Mouse (Mus musculus) hindbrain, embryonic 14.5 days (tissue): ENCODE results near the gene Gmeb1. TPM values are rescaled to one million over a fixed set of nuclear protein-coding genes. Genes with fewer than 3 reads are reported as not detected.

Source experiments
- ATAC-seq: fragments of 200-750 bp; cut with Nextera tagmentation; 2 replicates; pipeline ENCODE4 v1.8.0; 2017; ENCODE audit warnings: moderate number of reproducible peaks, mild to moderate bottlenecking, moderate TSS enrichment, moderate library complexity; ENCODE audit not compliant: low FRiP score
- DNase-seq: peaks from one replicate; pipeline ENCODE4 v3.0.0-alpha.2; 2015; ENCODE audit warnings: low spot score
- H3K27ac ChIP-seq: fragments of 300-500 bp; sonication (generic); 2 replicates; pipeline ENCODE4 v1.5.1; 2014; ENCODE audit warnings: mild to moderate bottlenecking, moderate library complexity
- H3K27me3 ChIP-seq: fragments of 300-500 bp; sonication (generic); 2 replicates; pipeline ENCODE4 v1.6.1; 2014; ENCODE audit warnings: mild to moderate bottlenecking, low read length, mixed read lengths; ENCODE audit not compliant: control insufficient read depth, insufficient read depth
- H3K36me3 ChIP-seq: fragments of 300-500 bp; sonication (generic); replicated peaks from 2 replicates; pipeline ENCODE4 v1.6.1; 2014; ENCODE audit not compliant: control insufficient read depth, insufficient read depth
- H3K4me1 ChIP-seq: fragments of 300-500 bp; sonication (generic); replicated peaks from 2 replicates; pipeline ENCODE4 v1.6.1; 2014; ENCODE audit warnings: antibody characterized with exemption, low read length, mixed read lengths; ENCODE audit not compliant: control insufficient read depth, insufficient read depth
- H3K4me2 ChIP-seq: fragments of 300-500 bp; sonication (generic); replicated peaks from 2 replicates; pipeline ENCODE4 v1.6.1; 2014; ENCODE audit warnings: mild to moderate bottlenecking, moderate library complexity
- H3K4me3 ChIP-seq: fragments of 300-500 bp; sonication (generic); replicated peaks from 2 replicates; pipeline ENCODE4 v1.5.1; 2014; ENCODE audit warnings: mild to moderate bottlenecking, low read length
- H3K9ac ChIP-seq: fragments of 300-500 bp; sonication (generic); 2 replicates; pipeline ENCODE4 v1.6.1; 2014
- H3K9me3 ChIP-seq: fragments of 300-500 bp; sonication (generic); 2 replicates; pipeline ENCODE4 v1.6.1; 2016; ENCODE audit warnings: low read length; ENCODE audit not compliant: control insufficient read depth
- WGBS: fragments of 180-500 bp; shearing (Covaris S2); extraction: QIAGEN DNeasy Blood & Tissue Kit; methylation state at CpG from one replicate; pipeline ENCODE4 v1.1.7; 2014; 5-methylcytosine and 5-hydroxymethylcytosine counted together
- polyA plus RNA-seq: library from polyadenylated mRNA; unstranded; fragments of >200 nt; fragmentation: Nextera tagmentation; extraction: Ambion mirVana; gene quantifications from 2 replicates; pipeline ENCODE4 v1.2.1, GENCODE M21; 2014

The Gmeb1 gene
- polyA plus RNA-seq, 1 experiment from 2014 or later = 36.7 TPM

GRCm38 (mm10) chr4:132301965-132302938 lies 40.9 kb upstream of the Gmeb1 start:
- WGBS = 69% methylated on average over 16 of the region's 16 CpGs
- no peak overlapping the region for H3K27ac ChIP-seq
- no peaks in the 10 kb centered on the region for H3K27me3 ChIP-seq
- ATAC-seq (no peak), DNase-seq (no peak)
- H3K4me2 ChIP-seq = peak overlapping the region; percentile 63
- no peaks in the 10 kb centered on the region for H3K9me3 ChIP-seq
- H3K4me1 ChIP-seq = peaks cover 7% of the 10 kb centered on the region; the same call in 1 of the 2 replicates
- H3K9ac ChIP-seq = peak overlapping the region; percentile 64
- peak overlapping the region; percentile 40 for H3K4me3 ChIP-seq
- no peaks in the 10 kb centered on the region for H3K36me3 ChIP-seq

- Histone ChIP-seq H3K27ac (no peak overlapping the region), H3K9ac (no peak overlapping the region), H3K9me3 (no peaks in the 10 kb centered on the region), H3K27me3 (no peaks in the 10 kb centered on the region), H3K4me3 (no peak overlapping the region), H3K36me3 (no peaks in the 10 kb centered on the region), H3K4me2 (no peak overlapping the region), H3K4me1 (peaks cover 7% of the 10 kb centered on the region; the same call in 1 of the 2 replicates)
- WGBS = 94% methylated on average over 6 of the region's 6 CpGs
- DNase-seq (no peak), ATAC-seq (no peak)
These were observed 40.1 kb upstream of the Gmeb1 start for GRCm38 (mm10) chr4:132301486-132301885.

DNA sequence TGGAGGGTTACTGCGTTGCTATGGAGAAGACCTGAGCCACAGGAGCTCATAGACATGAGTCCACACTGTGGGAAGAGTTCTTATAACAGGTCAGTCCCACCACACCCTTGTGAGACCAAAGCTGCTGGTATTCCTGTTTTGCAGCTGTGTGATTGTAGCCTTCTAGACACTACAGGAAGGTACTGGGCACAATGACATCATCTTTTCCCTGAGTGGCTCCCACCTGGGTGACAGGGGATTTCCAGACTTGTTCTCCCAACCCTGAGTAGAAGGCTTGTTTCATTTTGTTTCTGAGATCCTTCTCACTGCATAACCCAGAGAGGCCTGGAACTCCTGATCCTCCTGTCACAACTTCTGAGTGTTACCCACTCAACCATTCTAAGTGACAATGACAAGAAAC lies 38.4 kb upstream of the Gmeb1 start:
- Histone ChIP-seq H3K27ac (no peak overlapping the region), H3K9me3 (no peaks in the 10 kb centered on the region), H3K36me3 (no peaks in the 10 kb centered on the region), H3K27me3 (no peaks in the 10 kb centered on the region), H3K9ac (no peak overlapping the region), H3K4me3 (no peak overlapping the region), H3K4me2 (no peak overlapping the region), H3K4me1 (peaks cover 7% of the 10 kb centered on the region; the same call in 1 of the 2 replicates)
- ATAC-seq = no peak
- WGBS = 97% methylated on average over 1 of the region's 1 CpGs
- no peak for DNase-seq

- 49% methylated on average over 8 of the region's 8 CpGs for WGBS
- H3K27me3 ChIP-seq = no peaks in the 10 kb centered on the region
These were observed 34.4 kb upstream of the Gmeb1 start for GRCm38 (mm10) chr4:132295696-132296390.

GRCm38 (mm10) chr4:132293682-132294240 lies 32.4 kb upstream of the Gmeb1 start:
- H3K36me3 ChIP-seq = peaks cover 38% of the 10 kb centered on the region

More at GRCm38 (mm10) chr4:132295696-132296390, 34.4 kb upstream of the Gmeb1 start:
- peaks cover 26% of the 10 kb centered on the region for H3K36me3 ChIP-seq
- no peaks in the 10 kb centered on the region for H3K4me1 ChIP-seq
- H3K4me3 ChIP-seq = no peak overlapping the region
- 0 out of 2 replicates have a peak, but pooled peaks cover 4% of the 10 kb centered on the region for H3K9me3 ChIP-seq
- ATAC-seq (no peak), DNase-seq (no peak)
- H3K9ac ChIP-seq = no peak overlapping the region
- H3K4me2 ChIP-seq = no peak overlapping the region
- H3K27ac ChIP-seq = no peak overlapping the region

DNA sequence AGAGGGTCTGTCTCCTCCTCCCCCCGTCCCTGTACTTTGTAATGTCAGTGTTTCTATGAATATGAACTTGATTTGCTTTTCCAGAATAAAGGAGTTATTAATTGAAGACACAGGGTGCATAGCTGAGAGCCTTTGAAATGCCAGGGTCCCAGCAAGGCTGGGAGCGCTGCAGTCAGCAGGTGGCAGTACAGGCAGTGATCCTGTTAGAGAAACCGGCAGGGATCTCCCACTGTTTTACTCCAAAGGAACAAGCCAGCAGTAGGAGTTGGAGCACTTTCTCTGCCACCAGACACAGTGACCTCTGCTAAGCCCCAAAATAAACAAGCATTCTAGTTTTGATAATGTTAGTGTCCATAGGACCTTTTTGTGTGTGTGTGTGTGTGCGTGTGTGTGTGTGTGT lies 31.6 kb upstream of the Gmeb1 start:
- peak; percentile 52 for DNase-seq
- H3K4me2 ChIP-seq = no peak overlapping the region
- no peak overlapping the region for H3K4me3 ChIP-seq
- 44% methylated on average over 4 of the region's 4 CpGs for WGBS
- no peak overlapping the region for H3K9ac ChIP-seq
- H3K9me3 ChIP-seq = 0 out of 2 replicates have a peak, but pooled peaks cover 4% of the 10 kb centered on the region
- no peak overlapping the region for H3K27ac ChIP-seq
- no peak for ATAC-seq
- H3K36me3 ChIP-seq = peaks cover 38% of the 10 kb centered on the region
- no peaks in the 10 kb centered on the region for H3K4me1 ChIP-seq
- H3K27me3 ChIP-seq = no peaks in the 10 kb centered on the region

More at GRCm38 (mm10) chr4:132293682-132294240, 32.4 kb upstream of the Gmeb1 start:
- Histone ChIP-seq H3K9ac (no peak overlapping the region), H3K27ac (no peak overlapping the region), H3K9me3 (0 out of 2 replicates have a peak, but pooled peaks cover 4% of the 10 kb centered on the region), H3K4me1 (no peaks in the 10 kb centered on the region), H3K4me3 (no peak overlapping the region), H3K4me2 (no peak overlapping the region), H3K27me3 (no peaks in the 10 kb centered on the region)
- 94% methylated on average over 7 of the region's 7 CpGs for WGBS
- ATAC-seq (no peak), DNase-seq (no peak)

DNA sequence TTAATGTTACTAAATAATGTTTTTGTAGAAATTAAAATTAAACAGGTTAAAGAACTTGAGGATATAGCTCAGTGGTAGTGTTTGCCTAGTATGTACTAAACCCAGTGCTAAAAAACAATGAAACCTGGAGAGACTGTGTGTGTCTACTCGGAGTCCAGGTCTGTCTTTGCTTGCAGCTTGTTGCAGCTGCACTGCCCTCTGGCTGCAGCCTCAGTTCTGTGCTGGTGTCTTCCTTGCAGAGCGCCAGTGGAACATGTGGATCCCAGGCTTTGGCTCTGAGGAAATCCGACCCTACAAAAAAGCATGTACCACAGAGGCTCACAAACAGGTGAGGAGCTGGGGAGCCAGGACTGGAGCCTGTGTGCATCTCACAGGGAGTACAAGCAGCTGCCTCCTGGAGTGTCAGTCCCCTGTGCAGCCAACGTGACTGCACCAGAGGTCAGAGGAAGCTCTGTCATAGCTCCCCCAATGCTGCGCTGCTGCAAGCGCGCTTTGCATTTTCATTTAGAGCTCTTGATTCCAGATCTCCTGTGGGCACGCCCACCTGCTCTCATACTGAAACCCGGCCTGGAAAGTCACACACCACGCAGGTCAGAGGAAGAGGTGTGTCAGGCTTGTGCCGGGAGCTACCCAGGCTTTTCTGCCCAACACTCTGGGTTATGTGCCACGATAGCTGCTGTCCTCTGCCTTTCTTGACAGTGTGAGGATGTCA lies 30.4 kb upstream of the Gmeb1 start:
- WGBS = 86% methylated on average over 12 of the region's 12 CpGs
- 0 out of 2 replicates have a peak, but pooled peaks cover 4% of the 10 kb centered on the region for H3K9me3 ChIP-seq
- H3K9ac ChIP-seq = no peak overlapping the region
- DNase-seq (no peak), ATAC-seq (no peak)
- H3K27ac ChIP-seq = no peak overlapping the region
- no peaks in the 10 kb centered on the region for H3K4me1 ChIP-seq
- no peak overlapping the region for H3K4me2 ChIP-seq
- no peak overlapping the region for H3K4me3 ChIP-seq
- H3K36me3 ChIP-seq = peaks cover 43% of the 10 kb centered on the region
- H3K27me3 ChIP-seq = no peaks in the 10 kb centered on the region

DNA sequence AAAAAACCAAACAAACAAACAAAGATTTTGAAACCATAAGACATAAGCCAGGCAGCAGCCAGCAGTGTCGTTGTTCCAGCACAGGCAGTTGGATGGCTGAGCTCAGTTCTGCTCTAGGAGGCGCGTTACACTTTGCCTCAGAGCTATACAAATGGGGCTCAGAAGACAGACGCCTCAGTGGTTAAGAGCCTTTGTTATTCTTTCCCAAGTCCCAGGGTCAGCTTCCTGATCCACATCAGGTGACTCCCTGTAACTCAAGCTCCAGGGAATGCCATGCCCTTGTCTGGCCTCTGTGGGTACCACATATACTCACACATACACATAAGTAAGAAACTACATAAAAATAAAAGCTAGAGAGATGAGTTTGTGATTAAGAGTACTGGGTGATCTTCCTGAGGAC lies 29.7 kb upstream of the Gmeb1 start:
- no peak for DNase-seq
- over 99% methylated on average over 4 of the region's 4 CpGs for WGBS
- no peak overlapping the region for H3K4me3 ChIP-seq
- no peak for ATAC-seq
- no peak overlapping the region for H3K4me2 ChIP-seq
- H3K9ac ChIP-seq = no peak overlapping the region
- no peak overlapping the region for H3K27ac ChIP-seq
- 0 out of 2 replicates have a peak, but pooled peaks cover 4% of the 10 kb centered on the region for H3K9me3 ChIP-seq
- H3K4me1 ChIP-seq = no peaks in the 10 kb centered on the region
- H3K36me3 ChIP-seq = peaks cover 49% of the 10 kb centered on the region
- no peaks in the 10 kb centered on the region for H3K27me3 ChIP-seq
